Mouse (Mus musculus): ENCODE measurements around the gene Krt36. TPM values are rescaled to one million over a fixed set of nuclear protein-coding genes. Genes with fewer than 3 reads are reported as not detected.

Gene Krt36
- polyA plus RNA-seq, 1 experiment, result not detected

- no peak for TF ChIP-seq CTCF (IDR thresholded peaks at IDR 0.05; ENCODE audit: extremely low read depth, insufficient read depth, low read length)
- TF ChIP-seq POLR2A (IDR thresholded peaks at IDR 0.05; ENCODE audit: extremely low read depth, insufficient read depth, low read length), result no peak
- H3K4me1 ChIP-seq (ENCODE audit: control insufficient read depth, insufficient read depth, low read length), result no peaks in the 10 kb centered on the region
- no peak within 1 kb of the TSS for H3K4me3 ChIP-seq (ENCODE audit: insufficient read depth, low read length)
- H3K27ac ChIP-seq (ENCODE audit: insufficient read depth, low read length), result no peak within 1 kb of the TSS
Observed at GRCm38 (mm10) chr11:100096141-100096540, 9.3 kb downstream of the Krt36 start, which contains the start of gene Krt35. TSS of gene Krt35 (minus strand) at chr11:100096241.

GRCm38 (mm10) chr11:100088378-100089025, 16.9 kb downstream of the Krt36 start:
- no peak for TF ChIP-seq CTCF (IDR thresholded peaks at IDR 0.05; ENCODE audit: extremely low read depth, insufficient read depth, low read length)
- no peak overlapping the region for H3K27ac ChIP-seq (ENCODE audit: insufficient read depth, low read length)
- peaks cover 2% of the 10 kb centered on the region; the same call in 1 of the 2 replicates for H3K4me1 ChIP-seq (ENCODE audit: control insufficient read depth, insufficient read depth, low read length)
- H3K4me3 ChIP-seq (ENCODE audit: insufficient read depth, low read length), result no peak overlapping the region

- Histone ChIP-seq H3K4me1 (ENCODE audit: control insufficient read depth, insufficient read depth, low read length) (peaks cover 2% of the 10 kb centered on the region; the same call in 1 of the 2 replicates), H3K4me3 (ENCODE audit: insufficient read depth, low read length) (no peak within 1 kb of the TSS), H3K27ac (ENCODE audit: insufficient read depth, low read length) (no peak within 1 kb of the TSS)
- TF ChIP-seq POLR2A (IDR thresholded peaks at IDR 0.05; ENCODE audit: extremely low read depth, insufficient read depth, low read length) (no peak), CTCF (IDR thresholded peaks at IDR 0.05; ENCODE audit: extremely low read depth, insufficient read depth, low read length) (no peak)
Observed at GRCm38 (mm10) chr11:100087861-100088260, 17.6 kb downstream of the Krt36 start, which contains the start of gene Krt32. TSS of gene Krt32 (minus strand) at chr11:100088226.

- Histone ChIP-seq H3K4me1 (ENCODE audit: control insufficient read depth, insufficient read depth, low read length) (peaks cover 2% of the 10 kb centered on the region), H3K27ac (ENCODE audit: insufficient read depth, low read length) (no peak overlapping the region), H3K4me3 (ENCODE audit: insufficient read depth, low read length) (no peak overlapping the region)
- TF ChIP-seq CTCF (IDR thresholded peaks at IDR 0.05; ENCODE audit: extremely low read depth, insufficient read depth, low read length), result no peak
- TF ChIP-seq POLR2A (IDR thresholded peaks at IDR 0.05; ENCODE audit: extremely low read depth, insufficient read depth, low read length), result no peak
Observed at GRCm38 (mm10) chr11:100073873-100074272, 31.6 kb downstream of the Krt36 start.

- TF ChIP-seq POLR2A (IDR thresholded peaks at IDR 0.05; ENCODE audit: extremely low read depth, insufficient read depth, low read length) (no peak), CTCF (IDR thresholded peaks at IDR 0.05; ENCODE audit: extremely low read depth, insufficient read depth, low read length) (no peak)
- Histone ChIP-seq H3K27ac (ENCODE audit: insufficient read depth, low read length) (no peak overlapping the region), H3K4me1 (ENCODE audit: control insufficient read depth, insufficient read depth, low read length) (no peaks in the 10 kb centered on the region), H3K4me3 (ENCODE audit: insufficient read depth, low read length) (no peak overlapping the region)
Observed at GRCm38 (mm10) chr11:100067293-100068036, 38.0 kb downstream of the Krt36 start.

GRCm38 (mm10) chr11:100066236-100067010, 39.0 kb downstream of the Krt36 start:
- no peak overlapping the region for H3K27ac ChIP-seq (ENCODE audit: insufficient read depth, low read length)
- TF ChIP-seq CTCF (IDR thresholded peaks at IDR 0.05; ENCODE audit: extremely low read depth, insufficient read depth, low read length) (no peak), POLR2A (IDR thresholded peaks at IDR 0.05; ENCODE audit: extremely low read depth, insufficient read depth, low read length) (no peak)

GRCm38 (mm10) chr11:100058875-100059274, 46.6 kb downstream of the Krt36 start:
- H3K4me1 ChIP-seq (ENCODE audit: control insufficient read depth, insufficient read depth, low read length), result no peaks in the 10 kb centered on the region
- H3K27ac ChIP-seq (ENCODE audit: insufficient read depth, low read length), result no peak overlapping the region
- TF ChIP-seq POLR2A (IDR thresholded peaks at IDR 0.05; ENCODE audit: extremely low read depth, insufficient read depth, low read length) (no peak), CTCF (IDR thresholded peaks at IDR 0.05; ENCODE audit: extremely low read depth, insufficient read depth, low read length) (no peak)
- H3K4me3 ChIP-seq (ENCODE audit: insufficient read depth, low read length), result no peak overlapping the region

More at GRCm38 (mm10) chr11:100066236-100067010, 39.0 kb downstream of the Krt36 start:
- Histone ChIP-seq H3K4me3 (ENCODE audit: insufficient read depth, low read length) (no peak overlapping the region), H3K4me1 (ENCODE audit: control insufficient read depth, insufficient read depth, low read length) (no peaks in the 10 kb centered on the region)

- TF ChIP-seq CTCF (IDR thresholded peaks at IDR 0.05; ENCODE audit: extremely low read depth, insufficient read depth, low read length) (no peak), POLR2A (IDR thresholded peaks at IDR 0.05; ENCODE audit: extremely low read depth, insufficient read depth, low read length) (no peak)
- H3K4me1 ChIP-seq (ENCODE audit: control insufficient read depth, insufficient read depth, low read length), result no peaks in the 10 kb centered on the region
- H3K27ac ChIP-seq (ENCODE audit: insufficient read depth, low read length), result no peak overlapping the region
- H3K4me3 ChIP-seq (ENCODE audit: insufficient read depth, low read length), result no peak overlapping the region
Observed at GRCm38 (mm10) chr11:100055686-100056655, 49.5 kb downstream of the Krt36 start.

Other genes starting within 250 kb of the Krt36 start
- gene Gm11568, start 247.7 kb downstream of the Krt36 start, polyA plus RNA-seq (2012; rRNA removed), result not detected in 2 replicates
- not detected in 2 replicates for gene Gm11559, start 241.2 kb downstream of the Krt36 start, polyA plus RNA-seq (2012; rRNA removed)
- not detected in 2 replicates for gene Krtap9-1, start 232.2 kb downstream of the Krt36 start, polyA plus RNA-seq (2012; rRNA removed)
- gene Gm11567, start 226.4 kb downstream of the Krt36 start, polyA plus RNA-seq (2012; rRNA removed), result not detected in 2 replicates
- not detected in 2 replicates for gene Krtap31-1, start 197.7 kb downstream of the Krt36 start, polyA plus RNA-seq (2012; rRNA removed)
- not detected in 2 replicates for gene Gm11565, start 190.9 kb downstream of the Krt36 start, polyA plus RNA-seq (2012; rRNA removed)
- gene Krtap31-2, start 169.3 kb downstream of the Krt36 start, polyA plus RNA-seq (2012; rRNA removed), result not detected in 2 replicates
- not detected in 2 replicates for gene Krtap9-5, start 157.2 kb downstream of the Krt36 start, polyA plus RNA-seq (2012; rRNA removed)
- not detected in 2 replicates for gene Krtap29-1, start 126.6 kb downstream of the Krt36 start, polyA plus RNA-seq (2012; rRNA removed)
- gene Krtap16-1, start 119.0 kb downstream of the Krt36 start, polyA plus RNA-seq (2012; rRNA removed), result not detected in 2 replicates
- gene Krtap17-1, start 111.6 kb downstream of the Krt36 start, polyA plus RNA-seq (2012; rRNA removed), result not detected in 2 replicates
- 0.06 TPM in 1 of 2 replicates, not detected in the other for gene Krt33a, start 89.4 kb downstream of the Krt36 start, polyA plus RNA-seq (2012; rRNA removed)
- gene Krt33b, start 75.8 kb downstream of the Krt36 start, polyA plus RNA-seq (2012; rRNA removed), result not detected in 2 replicates
- gene Krt34, start 64.1 kb downstream of the Krt36 start, polyA plus RNA-seq (2012; rRNA removed), result not detected in 2 replicates
- not detected in 2 replicates for gene Krt31, start 55.1 kb downstream of the Krt36 start, polyA plus RNA-seq (2012; rRNA removed)
- gene Krt32, start 17.4 kb downstream of the Krt36 start, polyA plus RNA-seq (2012; rRNA removed), result 0.10 TPM in 1 of 2 replicates, not detected in the other
- gene Krt35, start 9.4 kb downstream of the Krt36 start, polyA plus RNA-seq (2012; rRNA removed), result not detected in 2 replicates
- gene Krt13, start 15.9 kb upstream of the Krt36 start, polyA plus RNA-seq (2012; rRNA removed), result not detected in 2 replicates
- gene Krt15, start 30.3 kb upstream of the Krt36 start, polyA plus RNA-seq (2012; rRNA removed), result 0.25 TPM in 1 of 2 replicates, not detected in the other
- gene Krt19, start 43.0 kb upstream of the Krt36 start, polyA plus RNA-seq (2012; rRNA removed), result 0.25 and 0.44 TPM in 2 replicates
- gene Krt9, start 87.6 kb upstream of the Krt36 start, polyA plus RNA-seq (2012; rRNA removed), result 4.7 and 6.4 TPM in 2 replicates
- not detected in 2 replicates for gene Krt14, start 101.9 kb upstream of the Krt36 start, polyA plus RNA-seq (2012; rRNA removed)
- gene Krt16, start 143.3 kb upstream of the Krt36 start, polyA plus RNA-seq (2012; rRNA removed), result not detected in 2 replicates
- gene Krt17, start 155.4 kb upstream of the Krt36 start, polyA plus RNA-seq (2012; rRNA removed), result 0.13 and 0.15 TPM in 2 replicates
- gene Krt42, start 164.2 kb upstream of the Krt36 start, polyA plus RNA-seq (2012; rRNA removed), result not detected in 2 replicates
- gene Eif1, start 214.3 kb upstream of the Krt36 start, polyA plus RNA-seq (2012; rRNA removed), result 534 and 549 TPM in 2 replicates
- gene Gast, start 228.8 kb upstream of the Krt36 start, polyA plus RNA-seq (2012; rRNA removed), result 0.33 TPM in 1 of 2 replicates, not detected in the other

Data from cortical plate, adult 2 months (tissue).